Mouse (Mus musculus) limb, embryonic 13.5 days (tissue): Measurements from ENCODE around the gene Rufy3. TPM values are rescaled to one million over a fixed set of nuclear protein-coding genes. Genes with fewer than 3 reads are reported as not detected.
"Not testable (repeated sequence)": the region's sequence is repeated elsewhere in the genome, so short reads cannot be mapped to it uniquely, and the experiment has no call there.

Source experiments
- ATAC-seq: fragments of 200-750 bp; cut with Nextera tagmentation; 2 replicates; pipeline ENCODE4 v1.8.0; 2017; ENCODE audit warnings: low read depth, moderate number of reproducible peaks, moderate TSS enrichment; ENCODE audit not compliant: low FRiP score
- H3K27ac ChIP-seq: fragments of 300-500 bp; sonication (generic); 2 replicates; pipeline ENCODE4 v1.5.1; 2015; ENCODE audit warnings: inconsistent platforms, mild to moderate bottlenecking, moderate library complexity
- H3K27me3 ChIP-seq: fragments of 300-500 bp; sonication (generic); 2 replicates; pipeline ENCODE4 v1.6.1; 2015; ENCODE audit warnings: mild to moderate bottlenecking, inconsistent platforms
- H3K36me3 ChIP-seq: fragments of 300-500 bp; sonication (generic); 2 replicates; pipeline ENCODE4 v1.6.1; 2015; ENCODE audit warnings: inconsistent platforms, mild to moderate bottlenecking, moderate library complexity
- H3K4me1 ChIP-seq: fragments of 300-500 bp; sonication (generic); 2 replicates; pipeline ENCODE4 v1.6.1; 2015; ENCODE audit warnings: inconsistent platforms
- H3K4me2 ChIP-seq: fragments of 300-500 bp; sonication (generic); replicated peaks from 2 replicates; pipeline ENCODE4 v1.6.1; 2015; ENCODE audit warnings: inconsistent platforms, mild to moderate bottlenecking, moderate library complexity
- H3K4me3 ChIP-seq: fragments of 300-500 bp; sonication (generic); 2 replicates; pipeline ENCODE4 v1.5.1; 2015; ENCODE audit warnings: moderate library complexity, mild to moderate bottlenecking, inconsistent platforms
- H3K9ac ChIP-seq: fragments of 300-500 bp; sonication (generic); 2 replicates; pipeline ENCODE4 v1.6.1; 2015; ENCODE audit warnings: mild to moderate bottlenecking, inconsistent platforms
- H3K9me3 ChIP-seq: fragments of 300-500 bp; sonication (generic); 2 replicates; pipeline ENCODE4 v1.6.1; 2016; ENCODE audit warnings: inconsistent platforms
- WGBS: fragments of 180-500 bp; shearing (Covaris S2); methylation state at CpG from one replicate; pipeline ENCODE4 v1.1.7; 2015; 5-methylcytosine and 5-hydroxymethylcytosine counted together
- polyA plus RNA-seq: library from polyadenylated mRNA; unstranded; fragments of >200 nt; fragmentation: Nextera tagmentation; extraction: Ambion mirVana; gene quantifications from 2 replicates; pipeline ENCODE4 v1.2.1, GENCODE M21; 2015

Gene Rufy3
- 9.4 and 10.1 TPM in 2 replicates for polyA plus RNA-seq

- peak within 1 kb of the TSS; percentile 91 for H3K4me3 ChIP-seq
- H3K9ac ChIP-seq, result peak within 1 kb of the TSS; percentile 86
- no peaks in the 10 kb centered on the region for H3K9me3 ChIP-seq
- peak within 1 kb of the TSS; percentile 83 for H3K27ac ChIP-seq
- under 1% methylated on average over 64 of the region's 71 CpGs for WGBS
- H3K4me2 ChIP-seq, result peak within 1 kb of the TSS; percentile 80
- 0 out of 2 replicates have a peak, but pooled peaks cover 8% of the 10 kb centered on the region for H3K36me3 ChIP-seq
- H3K27me3 ChIP-seq, result no peaks in the 10 kb centered on the region
- ATAC-seq, result peak; percentile 84
- peaks cover 10% of the 10 kb centered on the region; the same call in 1 of the 2 replicates for H3K4me1 ChIP-seq
Measured at GRCm38 (mm10) chr5:88564501-88565147, at the start of gene Rufy3. Gene Rufy3, plus strand, starts transcription at chr5:88565040.

GRCm38 (mm10) chr5:88519232-88519631, 45.6 kb upstream of the Rufy3 start:
- no peak overlapping the region for H3K9ac ChIP-seq
- no peaks in the 10 kb centered on the region for H3K4me1 ChIP-seq
- no peak overlapping the region for H3K27ac ChIP-seq
- no peaks in the 10 kb centered on the region for H3K9me3 ChIP-seq
- no peak overlapping the region for H3K4me3 ChIP-seq
- 1% methylated on average over 2 of the region's 2 CpGs for WGBS
- no peaks in the 10 kb centered on the region for H3K27me3 ChIP-seq
- no peak overlapping the region for H3K4me2 ChIP-seq
- no peak for ATAC-seq
- no peaks in the 10 kb centered on the region for H3K36me3 ChIP-seq

GRCm38 (mm10) chr5:88527657-88528056, 37.2 kb upstream of the Rufy3 start, which contains the start of gene Jchain:
Gene Jchain, minus strand, starts transcription at chr5:88527891.
- Histone ChIP-seq H3K9me3 (no peaks in the 10 kb centered on the region), H3K4me2 (no peak within 1 kb of the TSS), H3K27me3 (no peaks in the 10 kb centered on the region; the same call in 1 of the 2 replicates), H3K4me3 (no peak within 1 kb of the TSS), H3K9ac (no peak within 1 kb of the TSS), H3K36me3 (no peaks in the 10 kb centered on the region), H3K4me1 (no peaks in the 10 kb centered on the region), H3K27ac (no peak within 1 kb of the TSS)
- no peak for ATAC-seq
- WGBS, result 81% methylated on average over 3 of the region's 3 CpGs

GRCm38 (mm10) chr5:88530908-88531307, 33.9 kb upstream of the Rufy3 start:
- H3K4me1 ChIP-seq, result no peaks in the 10 kb centered on the region
- no peaks in the 10 kb centered on the region; the same call in 1 of the 2 replicates for H3K27me3 ChIP-seq
- WGBS, result 68% methylated on average over 1 of the region's 1 CpGs
- H3K27ac ChIP-seq, result no peak overlapping the region
- no peak overlapping the region for H3K4me3 ChIP-seq
- H3K4me2 ChIP-seq, result no peak overlapping the region
- no peaks in the 10 kb centered on the region for H3K9me3 ChIP-seq
- no peak for ATAC-seq
- H3K9ac ChIP-seq, result no peak overlapping the region
- no peaks in the 10 kb centered on the region for H3K36me3 ChIP-seq

- Histone ChIP-seq H3K4me2 (no peak overlapping the region), H3K36me3 (no peaks in the 10 kb centered on the region), H3K4me1 (no peaks in the 10 kb centered on the region), H3K9me3 (no peaks in the 10 kb centered on the region), H3K4me3 (no peak overlapping the region), H3K9ac (no peak overlapping the region), H3K27ac (no peak overlapping the region), H3K27me3 (no peaks in the 10 kb centered on the region)
- WGBS, result 60% methylated on average over 3 of the region's 3 CpGs
- no peak for ATAC-seq
Measured at GRCm38 (mm10) chr5:88534697-88535096, 30.1 kb upstream of the Rufy3 start.

GRCm38 (mm10) chr5:88540845-88541244, 24.0 kb upstream of the Rufy3 start:
- no peak for ATAC-seq
- Histone ChIP-seq H3K9ac (no peak overlapping the region), H3K4me1 (no peaks in the 10 kb centered on the region), H3K9me3 (no peaks in the 10 kb centered on the region), H3K36me3 (no peaks in the 10 kb centered on the region), H3K27ac (no peak overlapping the region), H3K4me3 (no peak overlapping the region), H3K27me3 (no peaks in the 10 kb centered on the region), H3K4me2 (no peak overlapping the region)

- 0 out of 2 replicates have a peak, but pooled peaks have one; percentile 67 for ATAC-seq
- Histone ChIP-seq H3K4me2 (no peak overlapping the region), H3K9ac (no peak overlapping the region), H3K4me3 (no peak overlapping the region), H3K9me3 (no peaks in the 10 kb centered on the region), H3K36me3 (no peaks in the 10 kb centered on the region), H3K4me1 (no peaks in the 10 kb centered on the region), H3K27ac (no peak overlapping the region), H3K27me3 (no peaks in the 10 kb centered on the region)
- 62% methylated on average over 5 of the region's 5 CpGs for WGBS
Measured at GRCm38 (mm10) chr5:88542651-88543282, 22.1 kb upstream of the Rufy3 start.

GRCm38 (mm10) chr5:88544411-88544810, 20.4 kb upstream of the Rufy3 start:
- not testable (repeated sequence) for H3K4me2 ChIP-seq, H3K27me3 ChIP-seq, H3K27ac ChIP-seq, H3K4me1 ChIP-seq, H3K9ac ChIP-seq, ATAC-seq, H3K36me3 ChIP-seq, H3K4me3 ChIP-seq, H3K9me3 ChIP-seq
- WGBS, result 86% methylated on average over 1 of the region's 1 CpGs

GRCm38 (mm10) chr5:88545536-88545935, 19.3 kb upstream of the Rufy3 start:
- 86% methylated on average over 7 of the region's 7 CpGs for WGBS
- Histone ChIP-seq H3K9ac (no peak overlapping the region), H3K36me3 (no peaks in the 10 kb centered on the region), H3K27ac (no peak overlapping the region), H3K9me3 (no peaks in the 10 kb centered on the region), H3K4me3 (no peak overlapping the region), H3K4me2 (no peak overlapping the region), H3K27me3 (no peaks in the 10 kb centered on the region), H3K4me1 (no peaks in the 10 kb centered on the region)
- ATAC-seq, result no peak

- H3K9ac ChIP-seq, result peak overlapping the region; percentile 76
- H3K9me3 ChIP-seq, result no peaks in the 10 kb centered on the region
- 9% methylated on average over 29 of the region's 29 CpGs for WGBS
- H3K4me1 ChIP-seq, result peaks cover 18% of the 10 kb centered on the region
- peak; percentile 68 for ATAC-seq
- peak overlapping the region; percentile 95 for H3K27ac ChIP-seq
- H3K27me3 ChIP-seq, result no peaks in the 10 kb centered on the region
- peaks cover 21% of the 10 kb centered on the region for H3K36me3 ChIP-seq
- H3K4me3 ChIP-seq, result peak overlapping the region; percentile 69
- peak overlapping the region; percentile 66 for H3K4me2 ChIP-seq
Measured at GRCm38 (mm10) chr5:88553271-88554085, 11.4 kb upstream of the Rufy3 start.

GRCm38 (mm10) chr5:88554086-88554886, 10.6 kb upstream of the Rufy3 start, which contains the start of gene Utp3:
Gene Utp3, plus strand, starts transcription at chr5:88554462.
- peak within 1 kb of the TSS; percentile 95 for H3K27ac ChIP-seq
- peak within 1 kb of the TSS; percentile 85 for H3K9ac ChIP-seq
- H3K4me2 ChIP-seq, result peak within 1 kb of the TSS; percentile 98
- H3K27me3 ChIP-seq, result no peaks in the 10 kb centered on the region
- H3K9me3 ChIP-seq, result no peaks in the 10 kb centered on the region
- peak; percentile 96 for ATAC-seq
- peak within 1 kb of the TSS; percentile 69 for H3K4me3 ChIP-seq
- under 1% methylated on average over 76 of the region's 76 CpGs for WGBS
- peaks cover 21% of the 10 kb centered on the region for H3K36me3 ChIP-seq
- peaks cover 18% of the 10 kb centered on the region for H3K4me1 ChIP-seq
